Mouse (Mus musculus): Measurements from ENCODE around the gene Mxd3.

The Mxd3 gene

DNA sequence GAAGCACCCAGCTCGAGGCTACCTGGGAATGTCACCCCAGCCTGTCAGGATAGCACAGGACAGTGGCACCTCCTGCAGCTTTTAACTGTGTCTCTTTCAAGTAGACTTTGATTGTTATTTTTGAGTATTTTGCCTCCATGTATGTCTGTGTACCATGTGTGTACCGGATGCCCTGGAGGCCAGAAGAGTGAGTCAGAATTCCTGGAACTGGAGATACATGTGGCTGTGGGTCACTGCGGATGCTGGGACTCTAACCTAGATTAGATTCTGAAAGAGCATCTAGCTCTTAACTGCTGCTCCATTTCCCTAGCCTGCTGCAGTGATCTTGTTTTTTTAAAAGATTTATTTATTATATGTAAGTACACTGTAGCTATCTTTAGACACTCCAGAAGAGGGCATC lies 2.7 kb upstream of the Mxd3 start:
- peak; percentile 62 for DNase-seq (ENCODE audit: low read depth)

DNA sequence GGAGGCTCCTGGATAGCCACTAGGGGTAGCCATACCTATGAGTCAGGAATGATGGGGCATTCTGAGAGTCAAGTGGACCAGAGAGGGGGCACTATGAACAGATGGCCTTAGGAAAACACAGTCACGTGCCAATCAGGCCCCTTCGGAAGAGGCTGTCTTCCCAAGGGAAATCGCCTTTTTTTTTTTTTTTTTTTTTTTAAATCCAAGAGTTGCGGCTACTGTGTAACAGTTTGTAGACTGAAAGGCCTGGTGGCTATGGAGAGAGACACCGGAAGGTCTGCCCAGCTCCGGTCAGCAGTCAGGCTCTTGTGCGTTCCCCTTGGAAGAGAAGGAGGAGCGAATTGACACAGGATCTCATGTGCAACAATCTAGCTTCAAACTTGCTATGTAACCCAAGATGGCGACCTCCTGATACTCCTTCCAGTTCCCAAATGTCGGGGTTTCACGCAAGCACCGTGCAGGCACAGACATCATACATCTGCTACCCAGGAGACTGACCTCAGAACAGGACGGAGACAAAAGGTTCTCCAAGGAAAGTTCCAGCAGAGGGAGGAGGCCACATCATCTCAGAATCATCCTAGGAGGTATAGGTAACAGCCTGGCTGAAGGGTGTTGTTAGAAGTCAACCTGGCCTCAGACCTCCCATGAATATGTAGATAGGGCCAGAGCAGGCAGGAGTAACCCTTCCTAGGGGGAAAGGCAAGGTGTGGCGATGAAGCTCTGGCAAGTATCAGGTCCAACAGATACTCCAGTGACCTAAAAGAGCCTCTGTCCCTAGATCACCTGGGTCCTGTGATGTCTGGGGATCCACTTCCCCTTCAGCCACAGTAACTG lies 1.2 kb upstream of the Mxd3 start:
- no peak for DNase-seq (ENCODE audit: low read depth)

DNA sequence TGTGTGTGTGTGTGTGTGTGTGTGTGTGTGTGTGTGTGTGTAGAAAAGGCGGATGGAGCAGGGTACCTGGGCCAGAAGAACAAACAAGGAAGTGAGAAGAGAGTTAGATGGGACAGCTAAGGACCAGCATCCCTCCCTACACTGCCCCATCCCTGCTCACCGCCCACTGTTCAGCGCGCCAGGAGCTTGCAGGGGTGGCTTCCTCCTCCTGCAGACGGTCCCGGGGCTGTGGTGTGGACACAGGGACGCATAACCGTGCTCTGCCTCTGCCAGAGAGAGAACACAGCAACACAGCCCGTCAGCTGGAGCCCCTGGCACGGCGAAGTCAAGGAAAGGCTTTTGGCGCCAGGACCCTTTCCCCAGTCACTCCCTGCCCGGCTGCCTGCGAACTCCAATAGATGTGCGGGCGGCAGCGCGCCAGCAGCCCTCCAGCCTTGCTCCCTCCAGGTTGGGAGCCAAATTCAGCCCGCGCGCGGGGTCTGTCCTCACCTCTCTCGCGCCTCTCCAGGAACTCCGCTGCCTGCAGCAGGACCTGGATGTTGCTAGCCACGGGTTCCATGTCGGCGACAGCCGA lies 427 bp downstream of the Mxd3 start:
- DNase-seq (ENCODE audit: low read depth), result peak; percentile 64

DNA sequence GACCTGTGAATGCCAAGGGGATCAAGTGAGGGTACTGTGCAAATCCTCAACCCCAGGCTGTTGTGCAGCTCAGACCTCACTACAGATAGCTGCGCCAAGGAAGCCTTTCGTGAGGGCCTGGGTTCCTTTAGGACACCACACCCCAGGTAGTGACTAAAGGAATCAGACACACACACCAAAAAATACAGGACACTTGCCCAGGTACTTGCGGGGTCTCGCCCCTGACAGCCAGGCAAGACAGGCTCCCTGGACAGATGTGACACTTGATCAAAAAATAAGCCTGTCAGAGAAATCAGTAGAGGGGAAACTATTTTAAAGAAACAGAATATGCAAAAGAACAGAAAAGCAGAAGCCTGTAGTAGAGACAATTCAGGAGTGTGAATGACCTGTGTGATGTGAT lies 982 bp downstream of the Mxd3 start:
- no peak for DNase-seq (ENCODE audit: low read depth)

DNA sequence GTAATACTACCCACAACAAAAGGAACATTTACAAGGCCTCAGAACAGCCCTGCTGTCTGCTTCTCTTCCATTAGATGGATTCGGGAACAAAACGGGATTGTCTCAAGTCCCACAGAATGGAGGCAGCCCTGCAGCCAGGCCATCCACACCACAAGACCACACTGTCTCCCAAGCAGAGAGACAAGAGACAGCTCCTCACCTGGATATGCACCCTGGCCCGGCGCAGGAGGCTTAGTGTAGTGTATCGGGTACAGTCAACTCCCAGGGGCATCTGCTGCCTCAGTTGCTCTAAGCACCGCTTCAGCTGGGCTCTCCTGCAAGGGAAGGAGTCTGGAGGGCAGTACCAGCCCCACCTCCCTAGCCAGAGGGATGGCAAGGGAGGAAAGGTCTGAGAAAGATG lies 1.5 kb downstream of the Mxd3 start:
- no peak for DNase-seq (ENCODE audit: low read depth)

DNA sequence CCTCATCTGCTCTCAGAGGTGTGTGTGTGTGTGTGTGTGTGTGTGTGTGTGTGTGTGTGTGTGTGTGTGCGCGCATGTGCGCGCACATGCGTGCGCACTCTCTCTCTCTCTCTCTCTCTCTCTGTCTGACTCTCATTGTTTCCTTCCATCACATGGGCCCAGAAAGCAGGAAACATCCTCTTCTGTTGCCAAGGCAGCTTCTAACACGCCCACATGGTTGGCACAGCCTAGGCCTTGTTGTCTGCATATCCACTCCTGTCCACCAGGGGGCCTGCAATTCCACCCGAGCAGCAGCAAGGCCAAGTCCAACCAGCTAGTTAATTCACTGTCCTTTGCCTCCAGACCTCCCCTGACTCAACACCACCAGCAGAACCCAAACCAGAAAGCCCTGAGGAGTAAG lies 2.0 kb downstream of the Mxd3 start:
- DNase-seq (ENCODE audit: low read depth), result peak; percentile 93

DNA sequence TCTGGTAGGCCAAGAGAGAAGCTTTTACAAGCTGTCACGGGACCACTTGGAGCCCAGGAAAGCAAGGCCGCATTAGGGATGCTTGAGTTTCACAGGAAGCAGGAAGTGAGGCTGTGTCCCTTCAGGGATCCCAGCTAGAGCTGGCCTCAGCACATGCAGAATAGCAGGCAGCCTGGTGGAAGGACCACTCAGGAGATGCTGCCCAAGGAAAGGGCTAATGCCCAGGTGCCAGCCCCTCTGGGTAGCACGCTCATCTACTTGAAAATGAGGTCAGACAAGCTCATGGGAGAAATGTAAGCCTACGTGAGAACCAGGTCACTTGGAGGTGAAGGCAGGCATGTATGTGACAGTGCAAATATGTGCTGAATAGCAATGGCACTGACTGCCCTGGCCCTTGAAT lies 2.5 kb downstream of the Mxd3 start:
- DNase-seq (ENCODE audit: low read depth), result no peak

DNA sequence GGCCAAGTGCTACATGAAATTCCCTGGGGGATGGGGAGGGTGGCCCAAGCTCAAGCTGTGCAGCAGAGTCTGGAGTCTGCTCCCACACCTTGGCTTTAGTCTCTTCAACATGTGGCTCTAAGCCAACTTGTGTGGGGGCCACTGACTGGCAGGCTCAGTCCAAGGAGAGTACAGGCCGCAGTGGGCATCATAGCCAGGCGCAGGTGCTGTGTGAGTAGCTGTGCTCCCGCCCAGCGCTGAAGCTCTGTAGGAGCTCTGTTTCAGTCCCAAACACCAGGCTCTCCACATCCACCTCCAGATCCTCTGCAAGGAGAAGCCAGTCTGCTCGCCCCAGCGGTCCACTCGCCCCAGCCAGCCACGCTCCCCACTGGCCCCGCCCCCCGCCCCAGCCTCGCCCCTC lies 4.0 kb downstream of the Mxd3 start:
- DNase-seq (ENCODE audit: low read depth), result no peak

DNA sequence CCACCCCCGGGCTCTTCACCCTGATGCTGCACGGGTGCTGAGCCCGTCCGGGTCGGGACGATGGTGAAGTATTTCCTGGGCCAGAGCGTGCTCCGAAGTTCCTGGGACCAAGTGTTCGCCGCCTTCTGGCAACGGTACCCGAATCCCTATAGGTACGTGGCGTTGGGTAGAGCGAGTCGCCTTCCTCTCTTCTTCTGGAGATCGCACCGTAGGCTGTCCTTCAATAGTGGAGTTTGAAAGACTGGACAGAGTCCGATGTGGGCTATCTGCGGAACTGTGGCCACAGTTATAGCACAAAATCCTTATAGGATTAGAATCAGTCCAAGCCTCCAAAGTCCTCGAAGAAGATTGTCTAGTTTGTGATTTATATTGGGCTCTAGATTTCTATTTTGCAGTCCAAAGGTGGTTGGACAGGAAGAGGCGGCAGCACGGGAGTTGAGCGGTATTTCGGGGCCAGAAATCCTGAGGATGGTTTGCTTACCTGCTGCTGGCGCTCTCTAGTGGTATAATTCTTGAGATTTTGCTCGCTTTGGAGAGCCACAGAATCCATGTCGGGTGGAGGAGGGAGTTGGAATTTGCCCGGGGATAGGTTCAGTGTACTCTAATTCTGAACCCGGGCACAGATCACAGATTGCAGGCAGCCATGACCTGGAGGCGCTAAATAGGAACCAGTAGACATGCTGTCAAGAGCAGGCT lies 7.3 kb downstream of the Mxd3 start:
- peak; percentile 73 for DNase-seq (ENCODE audit: low read depth)

DNA sequence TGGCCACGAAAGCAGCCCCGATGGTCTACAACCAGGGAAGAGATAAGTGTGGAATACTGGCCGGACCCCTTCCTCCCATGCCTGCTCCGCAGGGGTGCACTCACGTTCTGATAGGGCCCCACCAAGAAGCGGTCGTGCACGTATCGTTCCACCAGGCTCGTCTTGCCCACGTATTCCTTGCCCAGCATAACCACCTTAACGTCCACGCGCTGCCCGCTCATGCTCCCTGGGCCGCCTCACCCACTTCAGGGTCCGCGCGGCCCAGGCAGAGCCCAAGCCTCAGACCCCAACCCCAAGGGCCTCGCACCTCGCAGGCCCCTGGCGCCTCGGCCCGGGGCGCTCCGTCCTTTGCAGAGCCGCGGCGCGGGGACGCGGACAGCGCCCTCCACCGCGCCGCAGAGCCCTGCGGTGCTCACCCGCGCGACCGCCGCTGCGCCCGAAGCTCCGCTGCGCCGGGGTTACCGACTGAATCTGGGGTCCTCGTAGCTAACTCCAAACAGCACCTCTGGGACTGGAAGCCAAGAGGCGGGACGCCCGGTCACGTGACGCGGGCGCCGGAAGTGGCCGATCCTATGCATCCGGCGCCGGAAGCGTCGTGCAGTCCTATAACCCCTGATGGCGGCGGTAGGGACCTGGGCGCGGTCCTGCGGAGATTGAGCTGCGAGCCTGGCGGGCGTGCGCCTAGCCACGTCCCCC lies 8.0 kb downstream of the Mxd3 start, which contains the start of gene Rab24:
TSS of gene Rab24 (minus strand) at position 513 of the 696 bp plus-strand sequence.
- DNase-seq (ENCODE audit: low read depth), result peak; percentile 92

DNA sequence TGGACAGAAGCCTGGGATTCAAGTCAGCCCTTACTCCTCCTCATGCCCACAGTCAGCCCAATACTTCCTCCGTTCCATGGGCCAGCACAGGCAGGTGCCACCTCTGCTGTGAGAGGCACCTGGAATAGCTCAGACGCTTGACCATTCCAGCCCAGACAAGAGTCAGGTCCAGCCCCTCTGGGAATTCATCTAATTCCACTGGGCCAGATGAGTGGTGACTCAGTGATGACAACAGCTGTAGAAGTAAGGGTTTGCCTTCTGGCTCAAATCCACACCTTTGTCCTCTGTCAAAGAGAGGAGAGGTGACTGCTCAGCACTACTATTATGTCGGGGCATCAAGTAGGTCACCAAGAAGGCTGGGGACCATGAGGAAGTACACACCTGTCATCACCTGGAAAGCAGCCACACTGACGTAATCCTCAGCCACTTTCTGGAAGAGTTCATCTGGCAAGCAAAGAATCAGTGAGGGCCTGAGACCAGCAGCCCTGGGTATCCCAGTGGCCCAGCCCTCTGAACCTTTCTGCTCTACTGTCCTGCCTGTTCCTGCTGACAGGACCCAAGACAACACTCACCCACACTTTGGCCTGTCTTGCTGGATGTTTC lies 9.6 kb downstream of the Mxd3 start, which contains the start of gene Prelid1:
TSS of gene Prelid1 (plus strand) at position 570 of the 603 bp plus-strand sequence.
- DNase-seq (ENCODE audit: low read depth), result no peak

DNA sequence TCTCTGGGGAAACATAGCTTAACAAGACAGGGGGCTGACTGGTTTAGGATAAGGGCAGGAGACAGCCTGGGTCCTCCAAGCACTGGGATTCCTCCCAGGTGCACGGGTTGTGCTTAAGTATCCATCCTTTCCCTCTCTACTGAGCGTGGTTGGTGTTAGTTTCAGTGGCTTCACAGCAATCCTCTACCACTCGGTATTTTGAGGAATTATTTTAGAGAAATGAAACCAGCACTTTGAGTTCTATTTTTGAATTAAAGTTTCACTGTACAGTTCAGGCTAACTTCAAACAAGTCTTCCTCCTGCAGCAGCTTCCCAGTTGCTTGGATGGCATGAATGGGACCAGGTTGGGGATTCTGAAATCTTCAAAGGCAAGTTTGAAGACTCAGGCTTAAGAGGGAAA lies 11.3 kb downstream of the Mxd3 start:
- DNase-seq (ENCODE audit: low read depth), result no peak

DNA sequence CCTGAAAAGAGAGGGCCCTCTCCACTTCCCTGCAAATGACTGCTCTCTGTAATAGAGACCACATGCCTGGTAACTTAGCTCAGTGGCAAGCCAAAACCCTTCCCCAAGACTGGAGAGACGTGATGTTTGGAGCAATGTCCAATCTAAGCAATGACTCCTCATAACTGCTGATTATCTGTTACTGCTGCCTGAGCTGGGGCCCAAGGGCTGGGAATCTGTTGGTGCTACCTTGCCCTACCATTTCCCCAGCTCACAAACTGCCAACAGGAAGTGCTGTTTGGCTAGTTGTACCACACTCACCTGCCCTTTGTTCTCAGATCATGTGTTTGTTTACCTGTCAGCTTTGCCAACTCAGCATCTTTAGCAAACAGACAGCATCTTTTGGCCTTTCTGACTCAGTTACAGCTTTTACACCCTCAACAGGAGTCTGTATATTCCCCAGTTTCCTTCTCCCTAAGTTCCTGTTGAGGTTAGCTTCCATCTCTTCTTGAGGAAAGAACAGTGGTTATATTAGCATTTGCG lies 14.7 kb downstream of the Mxd3 start:
- DNase-seq (ENCODE audit: low read depth), result no peak

DNA sequence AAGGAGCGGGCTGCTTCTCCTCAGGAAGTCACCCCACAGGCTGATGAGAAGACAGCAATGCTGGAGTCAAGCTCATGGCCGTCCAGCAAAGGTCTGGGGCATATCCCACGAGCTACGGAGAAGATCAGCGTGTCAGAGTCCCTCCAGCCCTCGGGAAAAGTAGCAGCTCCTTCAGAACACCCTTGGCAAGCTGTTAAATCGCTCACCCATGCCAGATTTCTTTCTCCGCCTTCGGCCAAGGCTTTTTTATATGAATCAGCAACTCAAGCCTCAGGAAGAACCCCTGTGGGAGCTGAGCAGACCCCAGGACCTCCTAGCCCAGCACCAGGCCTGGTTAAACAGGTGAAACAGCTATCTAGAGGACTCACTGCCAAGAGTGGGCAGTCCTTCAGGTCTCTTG lies 16.6 kb downstream of the Mxd3 start:
- no peak for DNase-seq (ENCODE audit: low read depth)

DNA sequence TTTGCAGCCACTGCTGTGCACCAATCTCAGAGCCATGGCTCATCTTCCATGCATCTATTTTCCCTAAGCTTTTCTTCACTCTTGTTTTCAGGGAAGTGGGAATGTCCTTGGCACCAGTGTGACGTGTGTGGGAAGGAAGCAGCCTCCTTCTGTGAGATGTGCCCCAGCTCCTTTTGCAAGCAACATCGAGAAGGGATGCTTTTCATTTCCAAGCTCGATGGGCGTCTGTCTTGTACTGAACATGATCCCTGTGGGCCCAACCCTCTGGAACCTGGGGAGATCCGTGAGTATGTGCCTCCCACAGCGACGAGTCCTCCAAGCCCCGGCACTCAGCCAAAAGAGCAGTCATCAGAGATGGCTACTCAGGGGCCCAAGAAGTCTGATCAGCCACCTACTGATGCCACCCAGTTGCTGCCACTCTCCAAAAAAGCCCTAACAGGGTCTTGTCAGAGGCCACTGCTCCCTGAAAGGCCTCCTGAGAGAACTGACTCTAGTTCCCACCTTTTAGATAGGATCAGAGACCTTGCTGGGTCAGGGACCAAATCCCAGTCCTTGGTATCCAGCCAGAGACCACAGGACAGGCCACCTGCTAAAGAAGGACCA lies 17.5 kb downstream of the Mxd3 start:
- DNase-seq (ENCODE audit: low read depth), result no peak

DNA sequence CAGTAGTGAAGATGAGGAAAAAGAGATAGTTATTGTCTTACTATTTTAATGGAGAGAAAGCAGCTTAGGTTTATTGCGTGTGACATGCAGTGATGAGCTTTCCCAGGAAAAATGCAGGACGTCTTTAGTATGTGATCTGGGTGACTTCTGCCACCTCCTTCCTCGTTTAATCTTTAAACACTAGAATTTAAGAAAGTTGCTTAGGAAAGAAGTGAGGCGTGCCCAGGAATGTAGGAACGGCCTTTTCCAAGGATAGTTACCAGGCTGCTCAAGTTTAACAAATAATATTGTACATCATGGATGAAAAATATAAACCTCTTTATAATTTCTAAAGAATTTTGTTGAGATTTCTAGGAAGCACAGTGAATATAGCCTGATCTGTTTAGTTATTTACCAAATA lies 28.7 kb downstream of the Mxd3 start:
- no peak for DNase-seq (ENCODE audit: low read depth)

DNA sequence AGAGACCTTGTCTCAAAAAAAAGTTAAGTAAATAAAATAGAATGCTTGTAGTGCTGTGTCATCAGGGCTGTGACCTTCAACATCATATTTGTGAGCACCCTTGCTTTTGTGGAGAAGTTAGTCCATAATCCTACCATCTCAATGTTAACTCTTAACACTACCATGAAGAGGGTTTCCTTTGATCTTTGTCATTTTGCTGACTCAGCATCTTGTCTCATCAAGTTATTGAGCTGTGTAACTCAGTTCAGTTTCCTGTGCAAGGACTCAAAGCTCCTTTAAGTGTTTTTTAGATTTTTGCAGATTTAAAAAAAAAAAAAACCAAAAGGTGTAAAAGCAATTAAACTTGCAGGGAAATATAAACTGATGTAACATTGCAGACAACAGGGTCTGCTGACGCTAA lies 32.9 kb downstream of the Mxd3 start:
- no peak for DNase-seq (ENCODE audit: low read depth)

DNA sequence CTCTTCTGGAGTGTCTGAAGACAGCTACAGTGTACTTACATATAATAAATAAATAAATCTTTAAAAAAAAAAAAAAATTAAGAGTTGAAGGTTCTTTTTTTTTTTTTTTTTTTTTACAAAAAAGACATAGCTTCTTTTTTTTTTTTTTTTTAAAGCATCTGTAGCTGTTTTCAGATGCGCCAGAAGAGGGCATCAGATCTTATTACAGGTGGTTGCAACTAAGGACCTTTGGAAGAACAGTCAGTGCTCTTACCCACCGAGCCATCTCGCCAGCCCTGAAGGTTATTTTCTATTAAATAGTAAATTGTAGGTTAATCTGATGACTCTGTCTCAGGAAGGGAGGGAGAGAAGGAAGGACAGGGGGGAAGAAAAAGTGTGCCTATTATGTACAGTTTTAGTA lies 40.8 kb downstream of the Mxd3 start:
- DNase-seq (ENCODE audit: low read depth), result peak; percentile 36

DNA sequence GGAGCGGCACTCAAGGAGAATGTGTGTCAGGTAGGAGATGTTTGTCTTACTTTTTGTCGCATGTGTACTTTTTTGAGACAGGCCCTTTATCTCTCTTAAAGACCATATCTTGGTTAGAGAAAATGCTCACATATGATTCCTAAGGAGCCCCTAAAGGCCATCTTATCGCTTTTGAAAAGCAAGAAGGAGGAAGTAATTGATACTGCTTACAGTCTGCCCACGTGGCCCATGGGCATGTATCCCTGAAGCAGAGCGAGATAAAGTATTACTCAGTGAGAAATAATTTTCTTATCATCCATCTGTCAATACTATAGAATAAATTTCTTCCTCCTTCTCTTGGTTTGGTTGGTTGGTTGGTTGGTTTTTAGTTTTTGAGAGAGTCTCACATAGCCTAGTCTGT lies 52.0 kb downstream of the Mxd3 start:
- DNase-seq (ENCODE audit: low read depth), result no peak

DNA sequence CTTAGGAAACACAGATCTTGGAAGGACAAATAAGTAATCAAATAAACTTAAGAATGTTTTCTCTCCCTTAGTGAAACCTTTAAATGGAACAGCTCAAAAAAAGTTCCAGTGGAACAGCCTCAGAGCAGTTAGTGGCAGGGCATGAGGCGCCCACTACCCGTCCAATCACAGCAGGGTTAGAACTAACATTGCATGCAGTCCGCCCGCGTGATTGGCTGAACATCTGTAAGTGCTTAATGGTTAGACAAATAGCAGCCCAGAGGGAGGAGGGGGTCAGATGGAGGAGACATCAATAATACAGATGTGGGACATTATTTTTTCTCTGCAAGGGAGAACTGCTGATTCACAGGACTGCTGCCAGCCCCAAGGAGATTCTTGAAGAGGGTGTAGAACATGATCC lies 52.4 kb downstream of the Mxd3 start:
- DNase-seq (ENCODE audit: low read depth), result peak; percentile 25

All from NIH3T3 (cell line).